Mouse (Mus musculus): ENCODE data around the gene Dennd1a. TPM values are rescaled to one million over a fixed set of nuclear protein-coding genes. Genes with fewer than 3 reads are reported as not detected.
A peak's percentile ranks its signal among the peaks of the same experiment; 100 is the strongest.

Dennd1a gene
- total RNA-seq, 2 experiments from 2014 or later = 31.9 to 32.1 TPM

DNA sequence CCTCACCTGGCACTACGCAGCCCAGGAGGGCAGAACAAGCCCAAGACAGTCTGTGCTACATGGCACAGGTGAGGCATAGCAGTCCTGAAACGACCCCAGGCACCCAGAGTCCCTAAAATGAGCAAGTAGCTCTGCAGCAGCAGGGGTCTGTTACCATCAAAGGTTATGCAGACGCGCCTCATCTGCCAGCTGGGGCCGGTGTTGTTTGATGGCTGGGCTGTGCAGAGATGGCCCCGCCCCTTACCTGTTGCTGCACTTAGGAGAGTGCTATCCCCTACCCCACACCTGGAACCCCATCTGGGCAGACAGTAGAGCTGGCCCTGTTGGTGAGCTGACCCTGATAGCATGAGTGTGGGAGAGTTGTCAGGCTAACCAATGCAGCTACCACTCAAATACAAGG lies 526.6 kb downstream of the Dennd1a start:
- ATAC-seq (ENCODE audit: poor library complexity, severe bottlenecking) = no peak

DNA sequence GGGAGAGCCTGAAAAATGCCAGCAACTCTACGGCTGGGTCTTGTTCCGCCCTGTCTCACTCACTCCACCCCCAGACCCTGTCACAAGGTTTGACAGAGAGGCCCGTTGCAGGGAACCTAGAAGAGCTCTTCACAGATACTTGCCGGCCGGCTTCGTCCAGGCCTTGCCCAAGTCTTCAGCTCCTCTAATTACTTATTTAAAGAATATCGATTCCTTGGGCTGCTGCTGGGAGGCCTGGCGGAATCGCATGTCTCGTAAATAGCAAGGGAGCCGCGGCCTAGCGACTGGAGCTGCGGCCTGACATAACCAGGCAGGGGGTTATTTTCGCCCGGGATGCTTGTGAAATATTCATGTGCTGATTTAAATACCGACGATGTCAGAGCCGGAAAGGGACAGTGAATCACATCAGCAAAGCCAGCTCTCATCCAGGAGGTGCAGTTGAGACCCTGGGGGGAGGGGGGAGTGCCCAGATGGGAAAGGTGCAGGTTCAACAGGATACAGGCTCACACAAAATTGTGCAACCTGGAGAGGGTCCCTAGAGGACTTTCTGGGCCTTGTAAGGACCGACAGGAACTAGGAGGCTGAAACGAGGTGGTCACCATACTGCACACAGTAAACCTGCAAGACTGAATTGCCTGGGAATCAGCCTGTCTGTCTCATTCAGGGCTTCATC lies 528.7 kb downstream of the Dennd1a start:
- ATAC-seq (ENCODE audit: poor library complexity, severe bottlenecking) = no peak

DNA sequence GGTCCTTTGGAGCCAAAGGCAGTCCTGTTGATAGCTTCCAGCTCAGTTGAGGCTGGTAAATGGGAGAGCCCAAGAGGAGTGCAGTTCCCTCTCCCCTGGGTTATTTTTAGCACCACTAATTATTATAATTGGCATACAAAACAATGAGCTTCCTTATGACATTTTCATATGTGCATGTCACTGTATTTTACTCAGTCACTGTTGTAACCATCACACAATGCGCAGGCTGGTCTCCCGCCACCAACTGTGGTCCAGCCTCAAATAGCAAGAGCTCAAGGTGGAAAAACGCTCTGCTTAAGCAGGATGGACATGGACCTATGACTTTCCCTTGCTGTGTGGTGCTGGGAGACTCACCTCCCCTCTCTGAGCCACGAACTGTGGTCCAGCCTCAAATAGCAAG lies 529.4 kb downstream of the Dennd1a start:
- ATAC-seq (ENCODE audit: poor library complexity, severe bottlenecking) = no peak

DNA sequence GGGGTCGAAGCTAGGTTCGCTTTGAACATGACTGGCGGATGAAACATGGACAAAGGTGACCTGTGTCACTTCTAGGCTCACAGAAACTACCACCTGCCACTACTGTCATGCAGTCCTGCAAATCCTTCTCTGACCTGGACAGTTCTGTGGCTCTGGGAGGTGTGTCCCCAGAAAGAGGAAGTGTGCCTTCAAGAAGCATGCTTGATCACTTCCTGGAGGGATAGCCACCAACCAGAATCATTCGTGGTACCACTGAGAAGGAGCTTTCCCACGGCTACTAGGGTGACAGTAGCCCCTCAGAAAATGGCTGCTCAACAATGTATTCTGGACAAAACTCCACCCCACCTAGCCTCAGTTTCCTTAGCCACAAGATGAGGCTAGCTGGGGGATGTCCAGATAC lies 530.2 kb downstream of the Dennd1a start:
- ATAC-seq (ENCODE audit: poor library complexity, severe bottlenecking) = peak; percentile 87

DNA sequence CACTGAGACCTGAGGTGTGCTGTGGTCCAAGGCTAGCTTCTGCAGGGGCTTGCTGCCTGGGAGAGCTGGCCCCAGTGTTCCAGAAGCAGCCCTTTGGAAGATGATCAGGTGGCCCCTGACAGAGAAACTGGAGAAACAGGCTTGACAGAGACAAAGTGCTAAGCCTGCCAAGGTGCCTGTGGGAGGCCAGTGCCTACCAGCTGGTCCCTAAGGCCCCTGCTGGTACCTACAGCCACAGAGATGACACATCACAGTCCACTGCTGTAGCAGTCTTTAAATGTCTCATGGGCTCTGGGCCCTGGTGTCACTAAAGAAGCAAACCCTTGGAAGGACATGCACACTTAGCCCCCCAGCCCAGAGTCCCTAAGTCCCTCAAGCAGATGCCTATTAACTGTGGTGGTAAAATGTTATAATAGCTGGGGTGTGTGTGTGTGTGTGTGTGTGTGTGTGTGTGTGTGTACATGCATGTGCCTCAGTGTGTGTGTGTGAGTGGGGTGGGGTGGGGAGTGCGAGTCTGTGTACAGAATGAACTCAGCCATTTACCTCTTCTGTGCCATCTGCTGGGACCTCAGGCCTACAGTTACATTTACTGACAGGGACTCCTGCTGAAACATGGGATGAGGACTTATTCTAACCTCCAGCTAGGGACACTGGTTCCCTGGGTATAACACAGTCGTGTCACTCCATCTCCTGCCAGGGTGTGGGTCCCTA lies 530.8 kb downstream of the Dennd1a start:
- ATAC-seq (ENCODE audit: poor library complexity, severe bottlenecking) = no peak

DNA sequence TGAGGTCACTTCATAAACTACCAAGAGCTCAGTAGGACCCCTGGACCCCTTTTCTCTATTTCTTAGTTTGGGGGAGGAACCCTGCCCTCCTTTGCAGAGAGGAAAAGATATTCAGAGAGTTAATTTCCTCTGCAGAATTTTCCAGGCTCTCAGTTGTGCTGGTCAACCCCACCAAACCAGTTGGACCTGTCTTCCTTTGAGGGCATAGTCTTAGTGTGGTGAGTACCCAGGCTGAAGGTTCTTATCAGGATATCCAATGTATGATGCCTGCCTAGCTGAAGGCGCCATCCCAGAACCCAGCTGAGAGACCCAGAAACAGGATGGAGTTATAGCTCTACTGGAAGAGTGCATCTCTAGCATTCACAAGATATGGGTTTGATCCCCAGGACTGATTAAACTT lies 536.1 kb downstream of the Dennd1a start:
- ATAC-seq (ENCODE audit: poor library complexity, severe bottlenecking) = no peak

DNA sequence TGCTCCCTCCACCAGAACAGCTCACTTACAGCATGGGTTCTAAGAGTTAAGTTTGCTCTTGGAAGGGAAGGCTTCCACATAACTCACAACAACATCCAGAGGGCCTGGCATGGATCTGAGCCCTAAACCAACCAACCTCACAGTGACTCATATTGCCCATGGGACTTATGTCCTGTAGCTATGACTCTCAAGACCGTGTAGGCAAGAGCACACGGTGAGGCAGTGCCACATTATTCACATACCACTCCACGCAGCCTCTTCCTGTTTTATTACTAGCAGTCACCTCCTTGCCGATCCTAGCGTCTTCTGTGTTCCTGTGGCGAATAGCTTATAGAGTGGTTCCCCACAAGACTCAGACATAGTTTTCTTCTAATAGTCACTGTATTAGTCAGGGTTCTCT lies 537.9 kb downstream of the Dennd1a start:
- no peak for ATAC-seq (ENCODE audit: poor library complexity, severe bottlenecking)

Other genes starting within 250 kb of the Dennd1a start
- 0.18 and 1.0 TPM in 2 replicates for gene Lhx2, start 51.9 kb upstream of the Dennd1a start, total RNA-seq (2015)
- not detected in 2 replicates for gene Lhx2, start 51.9 kb upstream of the Dennd1a start, total RNA-seq (2017)
- 4.1 and 6.9 TPM in 2 replicates for gene Nek6, start 224.3 kb upstream of the Dennd1a start, total RNA-seq (2015)
- 1.9 and 3.4 TPM in 2 replicates for gene Nek6, start 224.3 kb upstream of the Dennd1a start, total RNA-seq (2017)

Data from megakaryocyte, adult 5-6 weeks (primary cell).